Mouse (Mus musculus): ENCODE results near the gene Bri3.

DNA sequence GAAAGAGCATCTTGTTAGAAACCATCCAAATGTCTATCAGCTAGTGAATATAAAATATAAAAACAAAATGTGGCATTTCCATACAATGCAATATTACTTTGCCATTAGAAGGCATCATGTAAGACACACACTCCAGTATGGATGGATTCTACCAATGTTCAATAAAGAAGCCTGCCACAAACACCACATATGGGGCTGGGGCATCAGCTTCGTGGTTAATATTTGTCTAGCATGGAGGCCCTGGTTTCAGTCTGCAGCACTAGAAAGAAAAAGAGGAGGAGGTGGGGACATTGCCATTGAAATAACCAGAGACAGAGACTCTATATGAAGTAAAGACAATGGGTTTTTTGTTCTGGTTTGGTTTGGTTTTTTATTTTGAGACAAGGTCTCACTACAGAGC lies 94.5 kb downstream of the Bri3 start:
- no peak for TF ChIP-seq MAFK (IDR thresholded peaks at IDR 0.05; ENCODE audit: borderline replicate concordance, low read depth, low read length)
- TF ChIP-seq CTCF (IDR thresholded peaks at IDR 0.05 in 2 of 3, conservative IDR thresholded peaks at IDR 0.05 in 1 of 3; ENCODE audit: control insufficient read depth in 1 of 3, insufficient read depth in 1 of 3, low read depth in 2 of 3, low read length in 3 of 3, poor library complexity in 1 of 3, severe bottlenecking in 1 of 3) = no peak
- no peak for TF ChIP-seq E2F4 (IDR thresholded peaks at IDR 0.05; ENCODE audit: borderline replicate concordance, low read depth, low read length)
- TF ChIP-seq KAT2A (conservative IDR thresholded peaks at IDR 0.05; ENCODE audit: low read depth, low read length) = no peak
- TF ChIP-seq NRF1 (IDR thresholded peaks at IDR 0.05; ENCODE audit: insufficient read depth, low read depth, low read length, poor library complexity, severe bottlenecking) = no peak
- TF ChIP-seq NELFE (IDR thresholded peaks at IDR 0.05; ENCODE audit: low read depth, low read length) = no peak
